Mouse (Mus musculus): ENCODE results near the gene Abi3. TPM values are rescaled to one million over a fixed set of nuclear protein-coding genes. Genes with fewer than 3 reads are reported as not detected.

Abi3 gene
- polyA plus RNA-seq, 1 experiment: 166 TPM

DNA sequence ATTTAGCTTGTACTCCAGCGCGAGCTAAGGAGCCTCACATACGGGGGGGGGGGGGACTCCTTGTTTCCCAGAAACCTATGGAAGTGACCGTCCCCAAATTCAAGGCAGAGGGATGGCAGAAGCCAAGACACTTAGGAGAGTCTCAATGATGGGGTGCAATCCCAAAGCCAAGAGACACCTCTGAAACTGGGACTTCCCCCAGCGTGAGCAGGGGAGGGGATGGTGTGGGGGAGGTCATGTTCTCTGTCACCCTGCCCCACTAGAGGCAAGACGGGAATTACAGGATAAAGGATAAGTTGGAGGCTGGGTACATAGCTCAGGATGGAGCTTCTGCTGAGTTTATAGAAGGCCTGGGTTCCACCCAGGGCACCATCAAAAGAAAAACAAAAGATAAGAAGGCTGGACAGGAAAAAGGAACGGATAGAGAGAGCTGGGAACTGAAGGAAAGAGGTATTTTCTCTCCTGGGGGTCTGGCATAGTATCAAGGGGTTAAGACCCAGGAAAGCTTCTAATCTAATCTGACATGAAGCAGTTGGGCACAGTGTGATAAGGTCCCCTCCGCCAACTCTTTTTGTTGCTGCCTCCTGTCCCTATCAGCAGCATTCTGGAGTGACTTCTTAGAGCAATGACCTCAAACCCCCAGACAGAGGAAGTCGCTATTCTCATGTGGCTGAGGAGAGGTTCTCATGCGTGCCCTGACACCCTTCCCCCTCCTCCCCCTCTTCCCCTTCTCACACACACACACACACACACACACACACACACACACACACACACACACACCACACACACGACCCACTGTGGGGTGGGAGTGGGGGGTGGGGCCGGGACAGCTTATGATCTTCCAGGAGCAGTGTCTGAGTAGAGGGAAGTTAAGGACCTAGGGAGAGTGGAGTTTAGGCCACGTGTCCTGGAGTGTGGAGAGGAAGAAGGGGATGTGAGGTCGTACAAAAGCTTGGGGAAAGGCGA is 7.2 kb downstream of the Abi3 start:
- Histone ChIP-seq H3K27ac (ENCODE audit: insufficient read depth, low read length) (peak overlapping the region; percentile 90), H3K4me3 (ENCODE audit: extremely low read depth, insufficient read depth, insufficient read length) (peak overlapping the region; percentile 25; the same call in 1 of the 2 replicates), H3K4me1 (ENCODE audit: control insufficient read depth, insufficient read depth, insufficient read length) (peaks cover 66% of the 10 kb centered on the region), H3K27me3 (ENCODE audit: control insufficient read depth, insufficient read depth, low read length) (no peaks in the 10 kb centered on the region), H3K36me3 (ENCODE audit: control insufficient read depth, insufficient read depth, low read length) (peaks cover 17% of the 10 kb centered on the region)
- TF ChIP-seq POLR2A (IDR thresholded peaks at IDR 0.05; ENCODE audit: low read depth, low read length) (no peak; the same call in 1 of the 2 replicates), CTCF (IDR thresholded peaks at IDR 0.05; ENCODE audit: extremely low read depth, insufficient read depth, insufficient read length, insufficient replicate concordance) (no peak)
- peak; percentile 72 to 84 for DNase-seq (ENCODE audit: low read depth in 1 of 2, low spot score in 2 of 2)
- 3% methylated on average over 15 of the region's 15 CpGs for WGBS

DNA sequence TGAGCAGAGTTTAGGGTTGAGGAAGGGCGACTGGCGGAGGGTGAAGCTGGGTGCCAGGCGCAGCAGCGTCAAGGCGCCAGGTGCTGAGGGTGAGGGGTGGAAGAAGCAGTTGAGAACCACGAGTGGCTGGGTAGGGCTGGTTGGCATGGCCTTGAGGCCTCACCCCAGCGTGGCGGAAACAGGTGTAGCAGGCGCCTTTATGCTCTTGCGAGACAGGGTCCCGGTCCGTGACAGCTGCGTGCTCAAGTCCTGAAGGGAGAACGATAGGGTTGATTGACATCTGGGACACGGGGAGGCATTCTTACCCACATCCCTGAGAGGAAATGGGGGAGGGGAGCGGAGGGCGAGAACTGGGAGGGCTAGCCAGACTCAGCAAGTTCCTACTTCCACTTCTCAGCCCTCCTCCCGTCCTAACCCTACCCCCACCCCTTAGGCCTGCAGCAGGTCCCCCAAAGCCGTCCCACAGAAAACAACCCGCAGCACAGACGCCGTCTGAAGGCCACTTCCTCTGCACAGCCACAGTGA is 8.1 kb downstream of the Abi3 start:
- H3K4me3 ChIP-seq (ENCODE audit: extremely low read depth, insufficient read depth, insufficient read length): peak overlapping the region; percentile 25; the same call in 1 of the 2 replicates
- peaks cover 17% of the 10 kb centered on the region for H3K36me3 ChIP-seq (ENCODE audit: control insufficient read depth, insufficient read depth, low read length)
- 4% methylated on average over 22 of the region's 22 CpGs for WGBS
- no peaks in the 10 kb centered on the region for H3K27me3 ChIP-seq (ENCODE audit: control insufficient read depth, insufficient read depth, low read length)
- peak; percentile 64 to 81 for DNase-seq (ENCODE audit: low read depth in 1 of 2, low spot score in 2 of 2)
- TF ChIP-seq CTCF (IDR thresholded peaks at IDR 0.05; ENCODE audit: extremely low read depth, insufficient read depth, insufficient read length, insufficient replicate concordance): no peak
- TF ChIP-seq POLR2A (IDR thresholded peaks at IDR 0.05; ENCODE audit: low read depth, low read length): no peak; the same call in 1 of the 2 replicates
- H3K27ac ChIP-seq (ENCODE audit: insufficient read depth, low read length): peak overlapping the region; percentile 90
- peaks cover 72% of the 10 kb centered on the region for H3K4me1 ChIP-seq (ENCODE audit: control insufficient read depth, insufficient read depth, insufficient read length)

DNA sequence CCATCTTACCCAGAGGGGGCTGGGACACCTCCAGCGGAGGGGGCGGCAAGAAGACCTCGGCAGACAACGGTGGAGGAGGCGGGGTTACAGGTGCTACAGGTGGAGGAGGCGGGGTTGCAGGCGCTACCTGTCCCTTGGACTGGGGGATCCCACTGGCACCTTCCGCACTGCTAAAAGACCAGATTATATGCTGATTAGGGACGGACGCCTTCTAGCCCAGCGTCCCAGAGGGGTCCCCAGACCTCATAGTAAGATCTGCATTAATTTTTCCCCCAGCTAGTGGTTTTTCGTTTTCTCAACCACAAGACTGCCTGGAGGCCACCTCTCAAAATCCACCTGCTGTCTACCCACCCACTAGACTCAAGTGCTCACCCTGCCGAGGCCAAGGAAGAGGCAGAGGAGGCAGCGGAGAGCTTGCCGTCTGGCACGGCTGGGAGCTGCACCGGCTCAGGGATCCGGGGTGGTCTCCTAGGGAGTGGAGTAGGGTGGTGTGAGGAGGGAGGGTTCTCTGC is 8.6 kb downstream of the Abi3 start:
- 18% methylated on average over 18 of the region's 18 CpGs for WGBS
- Histone ChIP-seq H3K36me3 (ENCODE audit: control insufficient read depth, insufficient read depth, low read length) (peaks cover 17% of the 10 kb centered on the region), H3K27me3 (ENCODE audit: control insufficient read depth, insufficient read depth, low read length) (no peaks in the 10 kb centered on the region), H3K27ac (ENCODE audit: insufficient read depth, low read length) (peak overlapping the region; percentile 90), H3K4me1 (ENCODE audit: control insufficient read depth, insufficient read depth, insufficient read length) (peaks cover 70% of the 10 kb centered on the region), H3K4me3 (ENCODE audit: extremely low read depth, insufficient read depth, insufficient read length) (peak overlapping the region; percentile 25; the same call in 1 of the 2 replicates)
- peak; percentile 34 to 38 for DNase-seq (ENCODE audit: low read depth in 1 of 2, low spot score in 2 of 2)
- TF ChIP-seq POLR2A (IDR thresholded peaks at IDR 0.05; ENCODE audit: low read depth, low read length) (no peak), CTCF (IDR thresholded peaks at IDR 0.05; ENCODE audit: extremely low read depth, insufficient read depth, insufficient read length, insufficient replicate concordance) (no peak)

DNA sequence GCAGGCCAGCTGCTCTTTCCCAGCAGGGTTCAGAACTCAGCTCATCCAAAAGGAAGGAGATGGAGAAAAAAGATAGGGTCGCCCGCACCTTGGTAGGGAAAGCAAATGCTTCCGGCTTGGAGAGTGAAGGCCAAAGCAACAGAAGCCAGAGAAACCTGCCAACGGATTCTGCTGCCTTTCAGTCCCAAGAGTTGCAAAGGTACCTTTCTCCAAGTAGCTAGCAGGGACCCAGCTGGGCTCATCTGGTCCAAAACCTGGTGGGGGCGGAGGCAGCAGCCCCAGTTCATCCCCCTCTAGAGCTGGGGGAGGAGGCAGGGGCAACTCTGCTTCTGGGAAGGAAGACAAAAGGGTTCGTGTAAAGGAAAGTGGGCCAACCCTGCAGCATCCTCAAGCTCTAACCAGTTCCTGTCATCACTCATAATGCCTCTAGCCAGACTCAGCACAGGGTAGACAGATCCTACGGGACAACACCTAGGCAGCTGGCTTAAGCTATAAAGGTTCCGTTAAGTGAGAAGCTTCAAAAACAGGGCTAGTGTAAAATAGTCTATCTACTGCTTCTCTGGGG is 9.2 kb downstream of the Abi3 start:
- H3K4me1 ChIP-seq (ENCODE audit: control insufficient read depth, insufficient read depth, insufficient read length): peaks cover 64% of the 10 kb centered on the region
- H3K27me3 ChIP-seq (ENCODE audit: control insufficient read depth, insufficient read depth, low read length): no peaks in the 10 kb centered on the region
- 65% methylated on average over 8 of the region's 8 CpGs for WGBS
- TF ChIP-seq POLR2A (IDR thresholded peaks at IDR 0.05; ENCODE audit: low read depth, low read length): no peak
- TF ChIP-seq CTCF (IDR thresholded peaks at IDR 0.05; ENCODE audit: extremely low read depth, insufficient read depth, insufficient read length, insufficient replicate concordance): no peak
- H3K4me3 ChIP-seq (ENCODE audit: extremely low read depth, insufficient read depth, insufficient read length): no peak overlapping the region
- H3K36me3 ChIP-seq (ENCODE audit: control insufficient read depth, insufficient read depth, low read length): peaks cover 17% of the 10 kb centered on the region
- DNase-seq (ENCODE audit: low read depth in 1 of 2, low spot score in 2 of 2): no peak
- peak overlapping the region; percentile 90 for H3K27ac ChIP-seq (ENCODE audit: insufficient read depth, low read length)

DNA sequence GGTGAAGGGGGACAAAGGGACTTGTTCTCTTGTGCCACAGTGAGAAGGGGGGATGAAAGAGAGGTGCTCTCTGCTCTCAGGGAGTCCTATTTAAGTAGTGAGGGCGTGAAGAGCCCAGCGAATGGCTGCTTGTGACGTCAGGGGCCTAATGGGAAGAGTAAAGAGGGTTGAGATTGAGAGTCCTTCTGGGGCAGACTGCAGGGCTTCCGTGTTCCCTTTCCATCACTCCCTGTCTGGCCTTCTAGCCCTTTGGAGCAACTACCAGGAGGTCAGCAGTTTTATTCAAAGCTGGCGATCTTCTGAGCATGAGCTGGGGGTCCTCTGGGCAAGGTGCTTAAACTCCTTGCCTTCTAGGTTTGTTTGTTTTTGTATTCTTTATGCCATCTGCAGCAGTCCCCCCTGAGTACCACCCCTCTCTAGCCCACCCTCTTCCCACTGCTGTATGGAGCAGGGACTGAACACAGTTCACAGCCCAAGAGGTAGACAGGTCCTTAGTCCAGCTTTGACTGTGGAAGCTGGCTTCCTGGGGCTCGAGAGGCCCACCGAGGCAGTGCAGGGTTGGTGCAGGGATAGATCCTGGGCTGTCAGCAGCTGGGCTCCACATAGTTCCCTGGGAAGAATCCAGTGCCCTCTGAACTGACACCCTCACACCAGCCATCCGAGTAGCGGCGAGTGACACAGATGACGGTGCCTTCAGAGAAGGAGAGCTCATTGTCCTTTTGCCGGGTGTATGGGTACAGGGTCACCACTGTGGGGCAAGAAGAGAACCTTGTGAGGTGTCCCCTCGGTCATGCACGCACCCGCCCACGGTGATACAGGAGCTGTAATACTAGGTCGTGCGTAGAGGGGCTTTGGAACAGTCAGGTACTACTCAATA is 9.9 kb downstream of the Abi3 start:
- peaks cover 17% of the 10 kb centered on the region for H3K36me3 ChIP-seq (ENCODE audit: control insufficient read depth, insufficient read depth, low read length)
- no peak overlapping the region for H3K27ac ChIP-seq (ENCODE audit: insufficient read depth, low read length)
- peaks cover 58% of the 10 kb centered on the region for H3K4me1 ChIP-seq (ENCODE audit: control insufficient read depth, insufficient read depth, insufficient read length)
- no peak for TF ChIP-seq POLR2A (IDR thresholded peaks at IDR 0.05; ENCODE audit: low read depth, low read length)
- TF ChIP-seq CTCF (IDR thresholded peaks at IDR 0.05; ENCODE audit: extremely low read depth, insufficient read depth, insufficient read length, insufficient replicate concordance): no peak
- DNase-seq (ENCODE audit: low read depth in 1 of 2, low spot score in 2 of 2): no peak
- H3K4me3 ChIP-seq (ENCODE audit: extremely low read depth, insufficient read depth, insufficient read length): no peak overlapping the region
- WGBS: 88% methylated on average over 18 of the region's 18 CpGs
- H3K27me3 ChIP-seq (ENCODE audit: control insufficient read depth, insufficient read depth, low read length): no peaks in the 10 kb centered on the region

DNA sequence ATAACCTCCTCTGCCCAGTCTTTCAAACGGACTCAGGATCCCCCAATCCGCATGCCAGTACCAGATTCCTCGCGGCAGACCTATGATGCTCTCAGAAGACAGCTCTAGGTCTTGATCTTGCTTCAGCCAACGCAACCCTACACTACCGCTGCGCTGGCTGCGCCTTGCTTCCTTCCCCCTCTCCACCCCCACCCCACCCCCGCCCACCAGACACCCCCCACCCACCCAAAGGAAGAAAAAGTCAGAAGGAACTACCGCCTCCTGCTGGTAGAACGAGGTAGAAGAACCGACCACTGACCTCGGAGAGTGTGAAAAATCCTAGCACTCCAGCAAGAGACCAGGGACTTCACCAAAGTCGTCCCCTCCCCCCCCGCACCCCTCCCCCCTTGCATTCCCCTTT is 10.6 kb downstream of the Abi3 start:
- Histone ChIP-seq H3K36me3 (ENCODE audit: control insufficient read depth, insufficient read depth, low read length) (peaks cover 15% of the 10 kb centered on the region), H3K4me3 (ENCODE audit: extremely low read depth, insufficient read depth, insufficient read length) (no peak overlapping the region), H3K27me3 (ENCODE audit: control insufficient read depth, insufficient read depth, low read length) (no peaks in the 10 kb centered on the region), H3K4me1 (ENCODE audit: control insufficient read depth, insufficient read depth, insufficient read length) (peaks cover 51% of the 10 kb centered on the region), H3K27ac (ENCODE audit: insufficient read depth, low read length) (no peak overlapping the region)
- no peak for DNase-seq (ENCODE audit: low read depth in 1 of 2, low spot score in 2 of 2)
- 44% methylated on average over 15 of the region's 15 CpGs for WGBS
- TF ChIP-seq CTCF (IDR thresholded peaks at IDR 0.05; ENCODE audit: extremely low read depth, insufficient read depth, insufficient read length, insufficient replicate concordance) (no peak), POLR2A (IDR thresholded peaks at IDR 0.05; ENCODE audit: low read depth, low read length) (no peak)
